Mouse (Mus musculus) intestine, embryonic 16.5 days (tissue): ENCODE data around the gene Csnk1g1. TPM values are rescaled to one million over a fixed set of nuclear protein-coding genes. Genes with fewer than 3 reads are reported as not detected.

ENCODE experiments used
- ATAC-seq: fragments of 200-750 bp; cut with Nextera tagmentation; 2 replicates; pipeline ENCODE4 v1.8.0; 2017; ENCODE audit warnings: moderate TSS enrichment, moderate library complexity
- H3K27ac ChIP-seq: fragments of 300-500 bp; sonication (generic); 2 replicates; pipeline ENCODE4 v1.5.1; 2014; ENCODE audit warnings: mild to moderate bottlenecking, low read length
- H3K27me3 ChIP-seq: fragments of 300-500 bp; sonication (generic); replicated peaks from 2 replicates; pipeline ENCODE4 v1.6.1; 2014; ENCODE audit warnings: low read length, control low read depth, mixed read lengths; ENCODE audit not compliant: control insufficient read depth, insufficient read depth
- H3K36me3 ChIP-seq: fragments of 300-500 bp; sonication (generic); 2 replicates; pipeline ENCODE4 v1.6.1; 2014; ENCODE audit warnings: low read length, control low read depth; ENCODE audit not compliant: control insufficient read depth, insufficient read depth
- H3K4me1 ChIP-seq: fragments of 300-500 bp; sonication (generic); 2 replicates; pipeline ENCODE4 v1.6.1; 2014; ENCODE audit warnings: low read length, control low read depth, mixed read lengths; ENCODE audit not compliant: control insufficient read depth, insufficient read depth
- H3K4me2 ChIP-seq: fragments of 300-500 bp; sonication (generic); 2 replicates; pipeline ENCODE4 v1.6.1; 2014; ENCODE audit warnings: low read depth, low read length, control low read depth
- H3K4me3 ChIP-seq: fragments of 300-500 bp; sonication (generic); 2 replicates; pipeline ENCODE4 v1.5.1; 2014; ENCODE audit warnings: mild to moderate bottlenecking, low read length
- H3K9ac ChIP-seq: fragments of 300-500 bp; sonication (generic); 2 replicates; pipeline ENCODE4 v1.6.1; 2014; ENCODE audit warnings: low read depth, low read length
- H3K9me3 ChIP-seq: fragments of 300-500 bp; sonication (generic); 2 replicates; pipeline ENCODE4 v1.6.1; 2016; ENCODE audit warnings: low read length, control low read depth; ENCODE audit not compliant: control insufficient read depth
- WGBS: fragments of 180-500 bp; shearing (Covaris S2); extraction: QIAGEN DNeasy Blood & Tissue Kit; methylation state at CpG from one replicate; pipeline ENCODE4 v1.1.7; 2014; 5-methylcytosine and 5-hydroxymethylcytosine counted together
- polyA plus RNA-seq: library from polyadenylated mRNA; unstranded; fragments of >200 nt; fragmentation: Nextera tagmentation; extraction: Ambion mirVana; gene quantifications from 2 replicates; pipeline ENCODE4 v1.2.1, GENCODE M21; 2015

The Csnk1g1 gene
- polyA plus RNA-seq, 1 experiment from 2014 or later: 9.9 TPM

DNA sequence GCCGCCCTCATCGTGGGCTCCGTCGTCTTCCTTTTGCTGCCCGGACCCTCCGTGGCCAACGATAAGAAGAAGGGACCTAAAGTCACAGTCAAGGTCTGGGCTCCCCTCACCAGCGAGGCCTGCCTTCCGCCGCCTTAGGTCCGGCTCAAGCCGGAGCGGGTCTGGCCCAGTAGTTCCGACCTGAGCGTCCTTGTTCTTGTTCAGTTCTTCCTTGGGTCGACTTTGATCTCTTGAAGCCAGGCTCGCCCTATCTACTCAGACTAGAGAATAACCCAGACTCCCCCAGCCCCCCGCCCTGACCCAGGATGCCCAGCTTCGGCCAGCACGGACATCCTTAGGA, 151.6 kb downstream of the Csnk1g1 start:
- H3K4me1 ChIP-seq: peaks cover 16% of the 10 kb centered on the region
- peak overlapping the region; percentile 89 for H3K9ac ChIP-seq
- 0% methylated on average over 20 of the region's 20 CpGs for WGBS
- peak; percentile 68 for ATAC-seq
- no peaks in the 10 kb centered on the region for H3K9me3 ChIP-seq
- H3K36me3 ChIP-seq: peaks cover 17% of the 10 kb centered on the region
- H3K27me3 ChIP-seq: no peaks in the 10 kb centered on the region
- peak overlapping the region; percentile 70 for H3K27ac ChIP-seq
- peak overlapping the region; percentile 89 for H3K4me2 ChIP-seq
- peak overlapping the region; percentile 88 for H3K4me3 ChIP-seq

DNA sequence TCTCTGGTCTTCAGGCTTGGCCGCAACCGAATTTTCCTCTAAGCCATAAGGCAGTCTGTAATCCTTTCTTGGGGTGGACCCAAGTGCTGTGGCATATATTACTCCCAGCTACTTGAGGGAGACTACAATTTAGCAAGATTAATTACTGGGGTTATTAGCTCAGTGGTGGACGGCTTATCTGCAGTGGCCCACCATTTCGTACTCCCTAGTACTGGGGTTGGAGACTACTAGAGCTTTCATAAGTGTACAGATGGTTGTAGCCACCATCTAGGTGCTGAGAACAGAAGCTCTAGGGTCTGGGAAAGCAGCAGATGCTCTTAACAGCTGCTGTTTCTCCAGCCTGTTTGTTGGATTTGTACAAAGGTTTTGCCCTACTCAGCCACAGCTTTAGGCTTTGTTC, 152.3 kb downstream of the Csnk1g1 start:
- peak overlapping the region; percentile 89 for H3K9ac ChIP-seq
- peaks cover 24% of the 10 kb centered on the region for H3K36me3 ChIP-seq
- no peak for ATAC-seq
- no peak overlapping the region for H3K27ac ChIP-seq
- H3K4me3 ChIP-seq: peak overlapping the region; percentile 88
- peak overlapping the region; percentile 89 for H3K4me2 ChIP-seq
- peaks cover 16% of the 10 kb centered on the region for H3K4me1 ChIP-seq
- no peaks in the 10 kb centered on the region for H3K9me3 ChIP-seq
- H3K27me3 ChIP-seq: no peaks in the 10 kb centered on the region
- 15% methylated on average over 4 of the region's 4 CpGs for WGBS

DNA sequence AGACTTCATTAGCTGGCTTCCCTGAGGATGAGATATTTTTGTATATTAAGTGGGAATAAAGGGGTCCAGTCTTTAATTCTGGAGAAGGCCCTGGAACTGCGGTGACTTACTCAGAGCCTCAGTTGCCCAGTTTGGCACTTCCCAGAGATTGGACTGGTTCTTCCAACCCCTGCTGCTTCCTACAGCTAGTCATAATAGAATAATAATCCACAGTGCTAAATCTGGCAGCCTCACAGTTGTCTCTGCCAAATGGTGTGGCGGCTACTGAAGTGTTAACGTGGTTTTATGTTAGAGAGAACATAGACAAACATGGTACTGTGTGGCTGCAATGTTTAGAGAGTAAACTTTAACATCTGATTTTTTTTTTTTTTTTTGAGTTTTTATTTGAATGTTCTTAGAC, 152.9 kb downstream of the Csnk1g1 start:
- peaks cover 30% of the 10 kb centered on the region for H3K36me3 ChIP-seq
- peak overlapping the region; percentile 89 for H3K9ac ChIP-seq
- H3K4me1 ChIP-seq: peaks cover 16% of the 10 kb centered on the region
- peak overlapping the region; percentile 88; the same call in 1 of the 2 replicates for H3K4me3 ChIP-seq
- 81% methylated on average over 3 of the region's 3 CpGs for WGBS
- ATAC-seq: no peak
- peak overlapping the region; percentile 89 for H3K4me2 ChIP-seq
- no peaks in the 10 kb centered on the region for H3K27me3 ChIP-seq
- H3K27ac ChIP-seq: no peak overlapping the region
- no peaks in the 10 kb centered on the region for H3K9me3 ChIP-seq

DNA sequence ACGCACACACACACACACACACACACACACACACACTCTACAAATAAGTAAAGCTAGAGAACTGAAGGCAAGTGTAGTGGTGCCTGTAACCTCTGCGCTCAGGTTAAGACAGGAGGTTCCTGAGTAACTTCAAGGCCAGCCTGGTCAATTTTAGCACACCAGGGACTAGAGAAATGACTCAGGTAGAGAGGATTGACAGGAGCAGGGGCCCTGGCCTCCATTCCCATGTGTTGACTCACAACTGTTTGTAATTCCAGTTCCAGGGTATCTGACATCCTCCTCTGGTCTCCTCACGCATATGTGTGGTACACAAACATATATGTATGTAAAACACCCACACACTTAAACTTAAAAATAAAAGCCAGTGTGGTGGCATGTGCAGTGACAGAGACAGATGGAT, 154.7 kb downstream of the Csnk1g1 start:
- peaks cover 16% of the 10 kb centered on the region for H3K4me1 ChIP-seq

DNA sequence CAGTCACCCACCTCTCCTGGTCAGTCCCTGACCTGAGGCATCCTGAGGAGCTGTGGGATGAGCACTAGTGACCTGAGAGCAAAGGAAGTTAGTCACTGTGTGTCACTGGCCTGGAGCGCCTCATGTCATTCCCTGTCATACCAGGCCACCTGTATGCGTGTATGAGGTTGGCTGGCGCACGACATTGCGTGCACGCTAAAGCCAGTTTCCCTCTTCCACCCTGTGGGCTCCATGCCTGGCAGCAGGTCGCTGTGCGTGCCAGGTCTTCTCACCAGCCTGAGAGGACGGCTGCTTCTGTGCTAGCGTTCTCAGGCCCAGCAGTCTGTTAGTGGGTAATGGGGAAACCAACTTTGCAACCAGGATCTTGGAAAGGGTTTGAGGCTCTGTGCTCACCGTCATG, 155.6 kb downstream of the Csnk1g1 start:
- 95% methylated on average over 11 of the region's 11 CpGs for WGBS
- H3K27me3 ChIP-seq: peaks cover 11% of the 10 kb centered on the region
- H3K4me2 ChIP-seq: no peak overlapping the region
- H3K27ac ChIP-seq: no peak overlapping the region
- H3K4me3 ChIP-seq: no peak overlapping the region
- H3K9me3 ChIP-seq: no peaks in the 10 kb centered on the region
- H3K36me3 ChIP-seq: peaks cover 32% of the 10 kb centered on the region
- peaks cover 18% of the 10 kb centered on the region for H3K4me1 ChIP-seq
- ATAC-seq: no peak
- no peak overlapping the region for H3K9ac ChIP-seq

More for the DNA sequence above, 154.7 kb downstream of the Csnk1g1 start:
- H3K9me3 ChIP-seq: no peaks in the 10 kb centered on the region
- H3K27me3 ChIP-seq: peaks cover 10% of the 10 kb centered on the region
- ATAC-seq: no peak
- H3K4me2 ChIP-seq: no peak overlapping the region
- H3K4me3 ChIP-seq: no peak overlapping the region
- H3K27ac ChIP-seq: no peak overlapping the region
- H3K36me3 ChIP-seq: peaks cover 32% of the 10 kb centered on the region
- WGBS: 89% methylated on average over 3 of the region's 3 CpGs
- H3K9ac ChIP-seq: no peak overlapping the region

DNA sequence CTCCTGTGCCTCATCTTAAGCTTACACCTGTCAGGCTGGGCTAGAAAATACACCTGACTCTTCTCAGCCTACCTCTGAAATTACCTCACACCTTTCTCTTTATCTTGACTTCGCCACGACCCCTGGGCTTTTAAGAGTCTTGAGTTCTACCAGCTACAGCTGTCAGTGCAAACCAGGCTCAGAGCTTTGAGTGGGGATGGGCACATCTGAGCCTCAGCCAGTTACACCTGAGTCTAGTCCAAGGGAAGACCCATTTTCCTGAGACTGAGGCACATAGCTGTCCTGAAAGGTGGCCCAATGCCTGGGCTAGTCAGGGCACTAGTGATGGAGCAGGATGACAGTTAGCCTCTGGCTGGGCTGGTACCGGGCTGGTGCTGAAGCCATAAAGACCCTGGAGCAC, 158.1 kb downstream of the Csnk1g1 start:
- Histone ChIP-seq H3K27me3 (peaks cover 11% of the 10 kb centered on the region), H3K4me1 (peaks cover 7% of the 10 kb centered on the region), H3K27ac (no peak overlapping the region), H3K4me2 (no peak overlapping the region), H3K9ac (no peak overlapping the region), H3K36me3 (peaks cover 32% of the 10 kb centered on the region), H3K9me3 (no peaks in the 10 kb centered on the region), H3K4me3 (no peak overlapping the region)
- no peak for ATAC-seq
- 84% methylated on average over 3 of the region's 3 CpGs for WGBS

DNA sequence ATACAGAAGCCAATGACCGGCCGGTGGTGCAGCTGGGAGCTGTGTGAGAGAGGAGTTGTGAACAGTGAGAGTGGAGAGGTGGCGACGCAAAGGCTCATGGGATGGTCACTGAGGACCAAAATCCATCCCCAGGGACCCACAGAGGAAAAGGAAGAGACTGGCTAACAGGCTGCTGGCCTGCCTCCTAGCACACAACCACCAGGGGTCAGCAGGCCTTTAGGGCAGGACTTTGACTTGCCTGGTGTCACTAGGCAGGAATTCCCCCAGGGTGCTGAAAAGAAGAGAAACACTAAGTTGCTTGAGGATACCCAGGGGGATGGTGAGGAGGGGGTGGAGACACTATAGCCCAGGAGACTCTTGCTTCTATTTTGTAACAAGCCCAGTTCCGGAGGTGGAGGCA, 158.8 kb downstream of the Csnk1g1 start:
- H3K9me3 ChIP-seq: no peaks in the 10 kb centered on the region

DNA sequence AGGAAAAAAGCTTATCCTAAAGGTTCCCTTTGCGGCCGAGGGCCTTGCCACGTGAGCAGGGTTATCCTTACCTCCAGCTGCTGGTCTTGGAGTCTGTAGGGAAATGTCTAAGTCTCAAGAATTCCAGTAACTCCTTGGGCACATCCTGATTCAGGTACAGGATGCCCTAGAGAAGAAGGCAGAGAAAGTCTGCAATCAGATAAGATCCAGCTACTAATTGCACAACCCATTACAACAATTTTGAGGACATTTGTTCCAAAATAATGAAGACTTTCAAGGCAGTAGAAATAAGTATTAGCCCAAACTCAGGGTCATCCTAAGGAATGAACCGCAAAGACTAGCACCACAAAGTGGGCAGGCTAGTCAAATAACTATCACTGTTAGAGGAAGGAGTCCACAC, 159.3 kb downstream of the Csnk1g1 start:
- H3K4me3 ChIP-seq: no peak overlapping the region
- peaks cover 11% of the 10 kb centered on the region for H3K27me3 ChIP-seq
- H3K27ac ChIP-seq: no peak overlapping the region
- H3K4me1 ChIP-seq: peaks cover 7% of the 10 kb centered on the region; the same call in 1 of the 2 replicates
- no peak for ATAC-seq
- H3K9me3 ChIP-seq: no peaks in the 10 kb centered on the region
- no peak overlapping the region for H3K9ac ChIP-seq
- no peak overlapping the region for H3K4me2 ChIP-seq
- WGBS: 66% methylated on average over 4 of the region's 4 CpGs
- H3K36me3 ChIP-seq: peaks cover 28% of the 10 kb centered on the region

More for the DNA sequence above, 158.8 kb downstream of the Csnk1g1 start:
- no peak overlapping the region for H3K4me3 ChIP-seq
- WGBS: 35% methylated on average over 5 of the region's 5 CpGs
- no peak overlapping the region for H3K4me2 ChIP-seq
- H3K36me3 ChIP-seq: peaks cover 32% of the 10 kb centered on the region
- H3K9ac ChIP-seq: no peak overlapping the region
- no peak overlapping the region for H3K27ac ChIP-seq
- H3K4me1 ChIP-seq: peaks cover 7% of the 10 kb centered on the region; the same call in 1 of the 2 replicates
- peaks cover 11% of the 10 kb centered on the region for H3K27me3 ChIP-seq
- no peak for ATAC-seq

DNA sequence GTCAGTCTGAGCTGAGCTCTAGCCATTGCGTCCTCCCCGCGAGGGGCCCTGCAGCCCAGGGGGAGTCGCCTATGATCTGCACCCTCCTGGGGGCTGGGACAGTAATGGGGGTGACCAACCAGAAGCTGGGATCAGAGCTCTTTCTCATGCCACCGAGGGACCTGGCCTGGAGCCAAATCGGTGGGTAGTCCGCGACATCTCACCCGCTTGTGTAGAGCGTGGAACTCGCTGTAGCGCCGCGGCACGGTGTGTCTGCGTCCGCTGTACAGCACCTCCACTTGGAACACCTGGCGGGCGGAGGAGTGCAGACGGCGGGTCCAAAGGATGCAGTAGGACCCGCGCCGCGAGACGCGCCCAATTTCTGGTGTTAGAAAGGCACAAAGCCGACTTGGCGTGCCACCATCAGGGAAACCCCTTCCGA, 160.3 kb downstream of the Csnk1g1 start:
- Histone ChIP-seq H3K9ac (peak overlapping the region; percentile 47), H3K4me2 (peak overlapping the region; percentile 99), H3K27me3 (peaks cover 11% of the 10 kb centered on the region), H3K4me3 (peak overlapping the region; percentile 54), H3K4me1 (peaks cover 7% of the 10 kb centered on the region; the same call in 1 of the 2 replicates), H3K27ac (no peak overlapping the region), H3K9me3 (no peaks in the 10 kb centered on the region), H3K36me3 (peaks cover 23% of the 10 kb centered on the region)
- WGBS: under 1% methylated on average over 30 of the region's 30 CpGs
- peak; percentile 42 for ATAC-seq

DNA sequence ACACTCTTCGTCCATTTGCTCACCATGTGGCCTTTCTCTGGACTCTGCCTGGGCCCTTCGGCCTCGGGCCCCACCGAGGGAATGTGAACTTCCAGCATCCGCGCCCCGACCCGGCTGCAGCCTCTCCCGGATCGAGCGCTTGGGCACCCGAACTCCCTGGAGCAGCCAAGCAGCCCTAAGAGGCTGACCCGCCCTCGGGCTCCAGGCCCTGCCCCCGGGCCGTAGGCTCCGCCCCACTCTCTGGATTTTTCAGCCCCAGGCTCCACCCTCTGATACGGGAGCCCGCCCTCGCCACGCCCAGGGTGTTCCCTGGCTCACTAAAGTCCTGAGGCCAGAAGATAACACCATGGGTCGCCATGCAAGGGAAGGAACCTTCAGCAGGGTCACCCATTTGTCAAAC, 160.9 kb downstream of the Csnk1g1 start, which contains the start of gene Snx22:
Snx22 (minus strand) TSS at position 137 of the 400 bp plus-strand sequence.
- Histone ChIP-seq H3K4me3 (peak within 1 kb of the TSS; percentile 54), H3K9me3 (no peaks in the 10 kb centered on the region), H3K27ac (no peak within 1 kb of the TSS), H3K36me3 (peaks cover 19% of the 10 kb centered on the region; the same call in 1 of the 2 replicates), H3K27me3 (peaks cover 11% of the 10 kb centered on the region), H3K9ac (peak within 1 kb of the TSS; percentile 47), H3K4me1 (peaks cover 7% of the 10 kb centered on the region; the same call in 1 of the 2 replicates), H3K4me2 (peak within 1 kb of the TSS; percentile 99)
- under 1% methylated on average over 22 of the region's 22 CpGs for WGBS
- peak; percentile 98 for ATAC-seq
